In genomic region chr16:38398266-38398665, GRCm38 (mm10) we compare ENCODE assay signal across 32 mouse cellular contexts. TPM values are rescaled to one million over a fixed set of nuclear protein-coding genes. Genes with fewer than 3 reads are reported as not detected.
DNase-seq lines count a peak whose midpoint lies in the region; ATAC-seq lines count a peak whose summit lies in the region.
"Had no signal": no experiment of that assay in that cellular context is flagged by ENCODE, and none has a peak within 500 bp of the region (broad histone marks: within the 10 kb centered on the region; RNA-seq: fewer than 3 reads in every experiment).

No protein-coding gene starts in this region.

- 93% methylated on average over 6 of the region's 6 CpGs for WGBS in kidney, embryonic 14.5 days

- no peak overlapping the region for H3K27ac ChIP-seq in kidney, embryonic 14.5 days (ENCODE audit: low read depth, low read length)
- H3K27ac ChIP-seq: embryonic facial prominence, embryonic 12.5 days; hindbrain, embryonic 13.5 days; limb, embryonic 13.5 days; macrophage; midbrain, embryonic 13.5 days; neural tube, embryonic 13.5 days had no signal

- no peaks in the 10 kb centered on the region for H3K9me3 ChIP-seq in kidney, embryonic 14.5 days (ENCODE audit: control insufficient read depth, low read length)
- H3K9me3 ChIP-seq: embryonic facial prominence, embryonic 12.5 days; heart, embryonic 12.5 days; hindbrain, embryonic 13.5 days; limb, embryonic 13.5 days; liver, embryonic 12.5 days; midbrain, embryonic 13.5 days; neural tube, embryonic 13.5 days had no signal

- no peaks in the 10 kb centered on the region for H3K36me3 ChIP-seq in kidney, embryonic 14.5 days (ENCODE audit: control insufficient read depth, insufficient read depth, low read length)
- H3K36me3 ChIP-seq: embryonic facial prominence, embryonic 12.5 days; heart, embryonic 12.5 days; hindbrain, embryonic 13.5 days; limb, embryonic 13.5 days; liver, embryonic 12.5 days; midbrain, embryonic 13.5 days; neural tube, embryonic 13.5 days had no signal

- H3K27me3 ChIP-seq in kidney, embryonic 14.5 days (ENCODE audit: control insufficient read depth, insufficient read depth, low read length) = no peaks in the 10 kb centered on the region
- H3K27me3 ChIP-seq: embryonic facial prominence, embryonic 12.5 days; heart, embryonic 12.5 days; hindbrain, embryonic 13.5 days; limb, embryonic 13.5 days; midbrain, embryonic 13.5 days; neural tube, embryonic 13.5 days had no signal

- peak; percentile 69 for DNase-seq in kidney, adult 11 months
- DNase-seq in kidney, adult 8-10 months = peak; percentile 69
- DNase-seq in kidney, postnatal 10 days = peak; percentile 64
- DNase-seq in yolk sac, embryonic 10.5 days (ENCODE audit: low spot score) = peak; percentile 80
- DNase-seq in cerebellum, adult 18-20 months = no peak
- no peak for DNase-seq in urinary bladder, postnatal 14 days (ENCODE audit: low spot score)
- no peak for DNase-seq in embryo, embryonic 10 days (ENCODE audit: low spot score)
- DNase-seq: adrenal gland, postnatal 36 days; cerebellum, adult 2 months; cerebellum, postnatal 25 days; embryo, embryonic 11 days; gastrocnemius, postnatal 25 days; heart, adult 18-20 months; heart, postnatal 4 days; lung, adult 18-20 months; right cerebral cortex, postnatal 4 days; thymus, adult 2 months; thymus, postnatal 36 days had no signal

- H3K4me3 ChIP-seq in kidney, embryonic 14.5 days (ENCODE audit: low read length) = no peak overlapping the region
- H3K4me3 ChIP-seq: embryonic facial prominence, embryonic 12.5 days; heart, embryonic 12.5 days; hindbrain, embryonic 13.5 days; limb, embryonic 13.5 days; liver, embryonic 12.5 days; midbrain, embryonic 13.5 days; neural tube, embryonic 13.5 days had no signal

- no peak for ATAC-seq in kidney, embryonic 14.5 days (ENCODE audit: low FRiP score, low TSS enrichment)
- ATAC-seq: forebrain, embryonic 14.5 days; liver, embryonic 12.5 days; lung, postnatal 0 days; midbrain, embryonic 13.5 days had no signal

- no peak overlapping the region for H3K9ac ChIP-seq in kidney, embryonic 14.5 days (ENCODE audit: low read depth, low read length)
- H3K9ac ChIP-seq: embryonic facial prominence, embryonic 12.5 days; heart, embryonic 12.5 days; hindbrain, embryonic 13.5 days; limb, embryonic 13.5 days; liver, embryonic 12.5 days; midbrain, embryonic 13.5 days; neural tube, embryonic 13.5 days had no signal

- H3K4me1 ChIP-seq in kidney, embryonic 14.5 days (ENCODE audit: control insufficient read depth, insufficient read depth, low read length) = peaks cover 14% of the 10 kb centered on the region

- no peak overlapping the region for H3K4me2 ChIP-seq in kidney, embryonic 14.5 days (replicated peaks; ENCODE audit: low read depth, low read length)
- H3K4me2 ChIP-seq: embryonic facial prominence, embryonic 12.5 days; heart, embryonic 12.5 days; hindbrain, embryonic 13.5 days; limb, embryonic 13.5 days; liver, embryonic 12.5 days; midbrain, embryonic 13.5 days; neural tube, embryonic 13.5 days had no signal

RNA-seq across cellular contexts. Expression of gene Pla1a, which starts 34.7 kb away (rescaled TPM):
- polyA plus RNA-seq in kidney, embryonic 14.5 days (2014; fragmentation: Nextera tagmentation; extraction: Ambion mirVana) = 0.39 and 0.79 TPM in 2 replicates
- polyA plus RNA-seq: macrophage had no signal

RNA-seq across cellular contexts. Expression of gene Popdc2, which starts 36.3 kb away (rescaled TPM):
- polyA plus RNA-seq in kidney, embryonic 14.5 days (2014; fragmentation: Nextera tagmentation; extraction: Ambion mirVana) = 0.11 and 0.35 TPM in 2 replicates
- polyA plus RNA-seq: macrophage had no signal

RNA-seq across cellular contexts. Expression of gene Gm21987, which starts 51.4 kb away (rescaled TPM):
- polyA plus RNA-seq in kidney, embryonic 14.5 days (2014; fragmentation: Nextera tagmentation; extraction: Ambion mirVana) = not detected in 2 replicates
- polyA plus RNA-seq: brain, embryonic 14.5 days; cerebellum, adult 2 months; embryonic facial prominence, embryonic 12.5 days; forebrain, embryonic 14.5 days; frontal cortex, adult 2 months; hindbrain, embryonic 13.5 days; limb, embryonic 13.5 days; liver, embryonic 12.5 days; lung, postnatal 0 days; macrophage; midbrain, embryonic 13.5 days; neural tube, embryonic 13.5 days; spleen, adult 2 months; thymus, adult 2 months had no signal

RNA-seq across cellular contexts. Expression of gene Cox17, which starts 51.5 kb away (rescaled TPM):
- 148 and 203 TPM in 2 replicates for polyA plus RNA-seq in kidney, embryonic 14.5 days (2014; fragmentation: Nextera tagmentation; extraction: Ambion mirVana)

RNA-seq across cellular contexts. Expression of gene Adprh, which starts 54.2 kb away (rescaled TPM):
- polyA plus RNA-seq in kidney, embryonic 14.5 days (2014; fragmentation: Nextera tagmentation; extraction: Ambion mirVana) = 82.6 and 98.3 TPM in 2 replicates

Comparison
In these comparisons a context has a peak if more than half of its experiments do, and no peak if none do; other contexts are left out.
1. DNase-seq: peak in kidney, adult 11 months (single experiment), kidney, adult 8-10 months (2 of 2), kidney, postnatal 10 days (single experiment) and yolk sac, embryonic 10.5 days (single experiment); none in cerebellum, adult 18-20 months (0 of 2), urinary bladder, postnatal 14 days (single experiment) and embryo, embryonic 10 days (single experiment).